In the genomic region with DNA sequence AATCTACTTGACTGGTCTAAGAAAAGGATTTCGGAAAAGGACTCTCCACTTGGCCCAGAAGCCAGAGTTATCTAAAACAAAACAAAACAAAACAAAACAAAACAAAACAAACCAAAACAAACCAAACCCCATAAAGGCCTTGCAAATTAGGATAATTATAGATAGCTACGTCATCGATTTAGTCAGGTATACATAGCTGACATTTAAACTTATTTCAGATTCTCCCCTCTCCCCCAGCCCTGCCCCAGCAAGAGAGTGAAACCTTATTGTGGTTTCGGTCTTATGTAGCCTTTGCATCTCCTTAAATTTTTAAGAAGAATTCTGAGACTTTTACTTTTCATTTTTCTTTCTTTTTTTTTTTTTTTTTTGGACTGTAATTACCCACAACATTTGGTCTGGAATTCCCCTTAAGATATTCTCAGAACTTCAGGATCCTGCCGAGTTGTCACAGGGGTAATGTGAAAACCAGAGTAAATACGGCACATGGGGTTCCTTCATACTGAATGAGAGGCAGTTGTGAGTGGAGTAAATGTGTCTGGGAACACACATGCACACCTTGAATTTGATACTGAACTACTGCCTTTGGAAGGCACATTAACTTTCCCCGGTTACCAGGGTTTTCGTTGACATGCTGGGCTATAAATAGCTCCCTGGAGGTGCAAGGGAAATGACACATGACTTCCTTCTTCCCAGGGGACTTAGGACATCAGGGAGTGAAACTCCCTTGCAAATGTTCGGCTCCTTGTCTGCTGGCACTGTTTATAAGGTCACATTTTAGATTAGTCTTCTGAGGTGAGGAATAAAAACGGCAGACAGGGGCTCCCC, we compare ENCODE assay signal across 8 mouse cellular contexts.
DNase-seq lines count a peak whose midpoint lies in the region; ATAC-seq lines count a peak whose summit lies in the region.
"Had no signal": no experiment of that assay in that cellular context is flagged by ENCODE, and none has a peak within 500 bp of the region (broad histone marks: within the 10 kb centered on the region; RNA-seq: fewer than 3 reads in every experiment).

No protein-coding gene starts in this region.

- no peak overlapping the region; the same call in 1 of the 2 replicates for H3K9ac ChIP-seq in heart, embryonic 16.5 days (ENCODE audit: low read length)
- H3K9ac ChIP-seq in liver, embryonic 11.5 days (ENCODE audit: low read depth, low read length) = no peak overlapping the region
- H3K9ac ChIP-seq in stomach, embryonic 14.5 days (replicated peaks; ENCODE audit: low read depth, low read length) = no peak overlapping the region
- H3K9ac ChIP-seq: embryonic facial prominence, embryonic 15.5 days had no signal

- no peak overlapping the region for H3K4me3 ChIP-seq in heart, embryonic 16.5 days (ENCODE audit: low read length)
- H3K4me3 ChIP-seq in liver, embryonic 11.5 days (ENCODE audit: low read depth, low read length) = no peak overlapping the region
- H3K4me3 ChIP-seq in stomach, embryonic 14.5 days (ENCODE audit: low read depth, low read length) = no peak overlapping the region
- H3K4me3 ChIP-seq: embryonic facial prominence, embryonic 15.5 days had no signal

- H3K36me3 ChIP-seq in heart, embryonic 16.5 days (ENCODE audit: control insufficient read depth, insufficient read depth) = no peaks in the 10 kb centered on the region
- H3K36me3 ChIP-seq in liver, embryonic 11.5 days (ENCODE audit: control insufficient read depth, insufficient read depth, low read length) = no peaks in the 10 kb centered on the region
- no peaks in the 10 kb centered on the region for H3K36me3 ChIP-seq in stomach, embryonic 14.5 days (ENCODE audit: control insufficient read depth, insufficient read depth, low read length)
- H3K36me3 ChIP-seq: embryonic facial prominence, embryonic 15.5 days had no signal

- peak overlapping the region; percentile 60 for H3K27ac ChIP-seq in heart, embryonic 16.5 days (ENCODE audit: low read length)
- no peak overlapping the region for H3K27ac ChIP-seq in liver, embryonic 11.5 days (ENCODE audit: low read depth, low read length)
- no peak overlapping the region for H3K27ac ChIP-seq in stomach, embryonic 14.5 days (ENCODE audit: low read length)
- H3K27ac ChIP-seq: embryonic facial prominence, embryonic 15.5 days had no signal

- WGBS in heart, embryonic 16.5 days = 31% methylated on average over 10 of the region's 10 CpGs
- 36% methylated on average over 10 of the region's 10 CpGs for WGBS in liver, embryonic 11.5 days
- whole genome bisulfite sequencing in stomach, embryonic 14.5 days = 45% methylated on average over 10 of the region's 10 CpGs

- ATAC-seq in heart, embryonic 16.5 days (replicated peaks; ENCODE audit: extremely low read depth, insufficient read depth, low FRiP score) = peak; percentile 83
- ATAC-seq in liver, embryonic 11.5 days (replicated peaks; ENCODE audit: low FRiP score) = no peak
- no peak for ATAC-seq in stomach, embryonic 14.5 days (ENCODE audit: insufficient number of reproducible peaks, insufficient read depth, low FRiP score, low read depth)

- peak; percentile 64 for DNase-seq in CD4-positive, CD25-positive, alpha-beta regulatory T cell, adult 2 months (ENCODE audit: low read depth, low spot score)
- peak; percentile 14 for DNase-seq in T-cell, adult 2 months (ENCODE audit: low spot score)
- no peak for DNase-seq in liver, embryonic 11.5 days (ENCODE audit: low spot score)
- no peak for DNase-seq in thymus, adult 18-20 months
- DNase-seq in frontal cortex, postnatal 10 days (ENCODE audit: low spot score in 2 of 2) = no peak

- H3K27me3 ChIP-seq in heart, embryonic 16.5 days (ENCODE audit: control insufficient read depth, insufficient read depth, low read length) = no peaks in the 10 kb centered on the region
- no peaks in the 10 kb centered on the region for H3K27me3 ChIP-seq in liver, embryonic 11.5 days (replicated peaks; ENCODE audit: control insufficient read depth, insufficient read depth, low read length)
- no peaks in the 10 kb centered on the region for H3K27me3 ChIP-seq in stomach, embryonic 14.5 days (ENCODE audit: control insufficient read depth, insufficient read depth, low read length)
- H3K27me3 ChIP-seq: embryonic facial prominence, embryonic 15.5 days had no signal

- peaks cover 17% of the 10 kb centered on the region for H3K4me1 ChIP-seq in heart, embryonic 16.5 days (ENCODE audit: control insufficient read depth, insufficient read depth, low read length)
- H3K4me1 ChIP-seq in liver, embryonic 11.5 days (replicated peaks; ENCODE audit: control insufficient read depth, insufficient read depth, low read length) = peaks cover 7% of the 10 kb centered on the region
- peaks cover 8% of the 10 kb centered on the region; the same call in 1 of the 2 replicates for H3K4me1 ChIP-seq in stomach, embryonic 14.5 days (ENCODE audit: control insufficient read depth, insufficient read depth, low read length)
- H3K4me1 ChIP-seq: embryonic facial prominence, embryonic 15.5 days had no signal

- H3K9me3 ChIP-seq in heart, embryonic 16.5 days (replicated peaks; ENCODE audit: control insufficient read depth, low read length) = no peaks in the 10 kb centered on the region
- no peaks in the 10 kb centered on the region for H3K9me3 ChIP-seq in liver, embryonic 11.5 days (ENCODE audit: control insufficient read depth, low read length)
- no peaks in the 10 kb centered on the region for H3K9me3 ChIP-seq in stomach, embryonic 14.5 days (ENCODE audit: control insufficient read depth, low read depth, low read length)
- H3K9me3 ChIP-seq: embryonic facial prominence, embryonic 15.5 days had no signal

- H3K4me2 ChIP-seq in heart, embryonic 16.5 days (ENCODE audit: low read depth, low read length) = peak overlapping the region; percentile 42
- H3K4me2 ChIP-seq in liver, embryonic 11.5 days = peak overlapping the region; percentile 36; the same call in 1 of the 2 replicates
- 0 out of 2 replicates have a peak overlapping the region, but pooled peaks have one; percentile 17 for H3K4me2 ChIP-seq in stomach, embryonic 14.5 days (replicated peaks; ENCODE audit: low read depth, low read length)
- H3K4me2 ChIP-seq: embryonic facial prominence, embryonic 15.5 days had no signal

Comparison
In these comparisons a context has a peak if more than half of its experiments do, and no peak if none do; other contexts are left out.
1. DNase-seq: peak in CD4-positive, CD25-positive, alpha-beta regulatory T cell, adult 2 months (single experiment) and T-cell, adult 2 months (single experiment); none in liver, embryonic 11.5 days (single experiment), thymus, adult 18-20 months (0 of 2) and frontal cortex, postnatal 10 days (0 of 2).
2. Peak in every context shown above with its lines, with median percentiles within 50 percentile points of each other: H3K4me2 ChIP-seq.